Mouse (Mus musculus): ENCODE data around the gene Itgb3.

The Itgb3 gene

GRCm38 (mm10) chr11:104582630-104583364 is 25.0 kb upstream of the Itgb3 start:
- DNase-seq: no peak

GRCm38 (mm10) chr11:104585495-104585894 is 22.3 kb upstream of the Itgb3 start:
- no peak for DNase-seq

DNA sequence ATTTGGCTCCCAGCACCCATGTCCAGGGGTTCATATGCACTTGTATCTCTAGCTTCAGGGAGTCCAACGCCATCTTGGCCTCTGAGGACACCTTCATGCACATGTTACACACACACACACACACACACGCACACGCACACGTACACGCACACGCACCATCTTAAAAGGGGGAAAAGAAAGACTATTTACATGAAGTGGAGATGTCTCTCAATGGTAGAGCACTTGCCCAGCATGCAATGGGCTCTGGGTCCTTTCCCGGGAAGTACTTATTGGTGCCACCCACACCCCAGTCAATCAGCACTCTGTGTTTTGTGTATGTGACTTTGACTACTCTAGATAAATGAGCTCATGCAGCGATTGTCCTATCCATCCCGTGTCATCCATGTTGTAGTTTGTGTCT is 19.9 kb upstream of the Itgb3 start:
- no peak for DNase-seq

GRCm38 (mm10) chr11:104588513-104588912 is 19.3 kb upstream of the Itgb3 start:
- no peak for DNase-seq

GRCm38 (mm10) chr11:104589570-104589969 is 18.2 kb upstream of the Itgb3 start:
- no peak for DNase-seq

DNA sequence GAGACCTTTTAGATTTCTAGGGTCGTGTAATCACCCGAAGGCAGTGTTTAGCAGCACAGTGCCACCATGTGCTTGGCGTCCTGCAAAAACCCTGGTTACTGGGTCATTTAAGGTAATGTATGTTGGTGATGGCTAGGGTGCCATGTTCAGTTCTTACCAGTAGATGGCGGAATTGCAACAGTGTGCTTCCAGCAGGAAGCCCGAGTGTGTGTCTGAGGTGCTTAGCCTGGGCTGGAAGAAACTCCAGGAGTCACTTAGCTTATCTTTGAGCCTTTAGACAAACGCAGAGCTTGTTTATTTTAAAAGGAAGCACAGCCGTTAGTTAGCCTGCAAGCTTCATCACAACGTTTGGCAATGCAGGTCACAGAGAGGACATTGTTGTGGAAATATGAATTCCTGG is 17.7 kb upstream of the Itgb3 start:
- peak; percentile 81 to 90 for DNase-seq

GRCm38 (mm10) chr11:104592066-104592835 is 15.5 kb upstream of the Itgb3 start:
- no peak for DNase-seq

- no peak for DNase-seq
Observed at GRCm38 (mm10) chr11:104596365-104596764, 11.4 kb upstream of the Itgb3 start.

DNA sequence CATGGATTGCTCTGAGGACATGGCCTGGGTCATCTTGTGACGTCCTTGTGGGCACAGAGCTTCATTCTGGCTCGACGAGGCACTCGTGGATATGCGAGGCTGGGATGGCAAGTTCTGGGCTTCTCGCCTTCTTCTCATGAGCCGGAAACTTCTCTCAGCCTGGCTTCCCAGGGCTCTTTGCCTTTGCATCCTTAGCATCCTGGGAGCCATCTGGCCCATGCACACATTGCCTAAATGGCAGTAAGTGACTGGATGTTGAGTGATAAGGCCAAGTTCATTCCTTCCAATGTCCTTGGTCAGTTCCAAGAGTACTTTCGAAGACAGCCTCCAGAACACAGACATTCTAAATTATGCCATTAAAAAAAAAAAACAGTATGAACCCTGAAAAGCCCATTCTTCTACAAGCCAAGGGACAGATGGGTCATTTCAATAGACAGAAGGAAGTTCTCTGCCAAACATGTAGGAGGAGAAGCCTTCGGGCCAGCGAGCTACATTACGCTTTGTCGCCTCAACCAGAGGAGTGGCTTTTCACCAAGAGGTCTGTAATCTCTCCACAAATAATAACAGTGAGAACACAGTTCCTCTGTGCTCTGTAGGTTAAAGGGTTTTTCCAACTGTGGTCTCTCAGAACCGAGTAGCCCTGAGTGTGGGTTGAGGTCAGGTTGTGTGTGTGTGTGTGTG is 8.4 kb upstream of the Itgb3 start:
- DNase-seq: peak; percentile 44 to 52

GRCm38 (mm10) chr11:104600675-104601074 is 7.1 kb upstream of the Itgb3 start:
- no peak for DNase-seq

DNA sequence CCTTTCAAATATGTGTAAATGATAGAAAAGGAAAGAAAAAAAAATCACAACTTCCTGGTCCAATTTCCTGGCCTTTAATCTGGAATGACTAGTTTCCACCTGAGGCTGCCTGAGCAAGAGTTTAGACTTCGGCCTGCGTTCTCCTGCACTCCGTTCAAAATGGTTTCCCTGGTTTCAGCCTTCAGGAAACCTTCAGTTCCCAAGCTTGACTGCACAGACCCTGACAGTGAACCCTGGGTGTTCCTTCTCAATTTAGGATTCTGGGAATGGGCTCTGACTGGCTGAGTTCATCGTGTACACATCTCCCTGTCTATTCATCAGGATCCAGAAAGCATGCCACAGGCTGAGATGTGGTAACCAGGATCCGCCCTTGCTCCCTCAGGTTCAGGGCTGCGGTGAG is 3.6 kb upstream of the Itgb3 start:
- DNase-seq: no peak

DNA sequence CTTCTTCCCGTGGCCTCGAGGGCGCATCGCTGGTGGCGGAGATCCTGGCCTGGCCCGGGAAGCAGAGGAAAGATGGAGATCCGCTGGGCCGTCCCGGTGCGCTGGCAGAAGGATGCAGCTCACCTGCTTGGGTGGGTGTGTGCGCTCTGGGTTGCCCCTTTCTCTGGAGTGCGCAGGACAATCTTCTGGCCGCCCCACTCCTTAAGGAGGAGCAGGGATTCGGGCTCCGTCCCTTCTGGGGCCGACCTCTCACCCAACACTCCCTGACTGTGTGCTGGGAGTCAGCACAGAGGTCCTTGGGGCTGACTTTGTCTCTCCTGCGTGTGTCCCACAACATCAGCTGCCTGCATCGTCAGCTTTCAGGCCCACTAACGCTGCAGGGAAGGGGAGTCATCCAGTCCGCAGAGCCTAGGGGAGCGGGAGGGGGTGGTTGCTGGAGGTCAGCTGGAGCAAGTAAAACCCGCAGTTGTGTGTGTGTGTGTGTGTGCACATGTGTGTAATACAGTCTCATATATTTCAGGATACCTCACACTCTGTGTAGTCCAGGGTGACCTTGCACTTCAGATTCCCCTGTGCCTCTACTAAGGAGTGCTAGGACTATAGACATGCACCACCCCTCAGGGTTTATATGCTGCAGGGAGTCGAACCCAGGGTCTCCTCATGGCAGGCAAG is 585 bp downstream of the Itgb3 start:
- no peak for DNase-seq

GRCm38 (mm10) chr11:104609033-104609684 is 1.4 kb downstream of the Itgb3 start:
- no peak for DNase-seq

DNA sequence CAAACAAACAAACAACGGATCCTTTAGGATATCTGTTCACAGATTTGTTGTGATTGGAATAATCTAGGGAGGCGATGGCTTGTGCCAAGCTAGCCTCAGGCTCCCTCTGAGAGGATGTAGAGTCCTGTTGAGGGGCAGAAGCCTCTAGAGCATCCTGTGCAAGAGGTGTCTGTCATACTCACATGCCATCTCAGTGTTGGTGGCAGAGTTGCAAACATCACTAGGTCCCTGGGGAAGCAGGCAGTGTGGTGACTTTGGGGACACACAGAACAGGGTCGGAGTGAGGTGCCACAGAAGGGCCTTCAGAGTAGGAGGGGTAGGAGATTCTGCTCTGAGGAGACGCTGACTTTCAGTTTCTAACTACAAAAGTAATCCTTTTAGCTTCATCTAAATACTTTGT is 1.9 kb downstream of the Itgb3 start:
- peak; percentile 19 to 31 for DNase-seq

DNA sequence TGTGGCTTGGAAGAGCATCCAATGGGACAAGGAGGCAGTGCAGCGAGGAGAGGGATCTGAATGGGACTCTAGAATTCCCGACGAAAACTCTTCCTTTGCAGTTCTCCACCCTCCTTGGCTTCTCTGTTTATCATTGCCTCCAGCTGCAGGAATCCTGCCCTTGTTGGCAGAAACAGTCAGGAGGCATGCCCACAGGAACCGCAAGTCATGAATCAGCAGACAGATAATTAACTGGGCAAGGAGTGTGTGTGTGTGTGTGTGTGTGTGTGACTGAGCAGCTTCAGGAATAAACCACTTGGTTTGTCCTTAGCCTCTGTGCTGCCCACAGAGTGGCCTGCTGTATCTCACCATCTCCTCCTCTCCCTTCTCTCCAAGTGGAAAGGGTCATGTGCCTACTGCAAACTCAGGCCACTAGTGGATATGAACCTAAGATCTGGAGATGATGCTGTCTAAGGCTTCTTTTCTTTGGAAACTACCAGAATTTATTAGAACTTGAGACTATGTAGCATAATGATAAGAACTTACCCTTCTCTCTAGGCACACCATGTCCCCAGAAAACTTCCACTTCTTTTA is 3.9 kb downstream of the Itgb3 start:
- DNase-seq: no peak

DNA sequence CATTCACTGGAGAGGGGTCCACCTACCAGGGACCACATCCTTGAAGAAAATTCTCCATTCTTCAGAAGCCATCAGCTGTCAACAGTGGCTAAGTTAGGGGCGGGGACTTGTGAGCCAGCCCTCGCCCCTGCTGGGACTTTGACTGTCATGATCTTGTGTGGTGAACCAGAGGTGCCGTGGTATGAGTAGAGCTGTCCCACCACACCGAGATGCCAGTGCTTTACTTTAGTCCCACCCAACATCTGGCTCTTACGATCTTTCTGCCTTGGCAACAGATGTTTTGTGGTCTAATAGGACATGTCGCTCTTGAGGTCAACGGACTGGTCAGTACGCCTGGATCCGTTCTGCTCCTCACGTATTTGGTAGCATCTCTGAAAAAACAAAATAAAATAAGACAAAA is 5.8 kb downstream of the Itgb3 start:
- no peak for DNase-seq

DNA sequence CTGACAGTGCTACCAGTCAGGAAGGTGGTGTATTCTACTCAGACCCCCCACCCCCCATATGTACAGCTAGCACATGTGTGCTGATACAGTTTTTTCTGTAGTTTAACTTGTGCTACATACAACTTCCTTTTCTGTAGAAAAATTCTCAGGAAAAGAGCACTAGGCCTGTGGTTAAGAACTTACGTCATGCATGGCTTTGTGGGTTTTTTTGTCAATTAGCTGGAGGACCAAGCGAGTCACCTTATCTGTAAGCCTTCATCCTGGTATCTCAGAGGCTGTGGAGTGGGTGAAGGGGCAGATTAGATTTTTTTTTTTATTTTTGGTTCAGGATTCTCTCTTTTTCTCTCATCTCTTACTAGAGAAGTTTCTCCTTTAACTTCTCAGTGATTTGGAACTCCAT is 6.3 kb downstream of the Itgb3 start:
- no peak for DNase-seq

DNA sequence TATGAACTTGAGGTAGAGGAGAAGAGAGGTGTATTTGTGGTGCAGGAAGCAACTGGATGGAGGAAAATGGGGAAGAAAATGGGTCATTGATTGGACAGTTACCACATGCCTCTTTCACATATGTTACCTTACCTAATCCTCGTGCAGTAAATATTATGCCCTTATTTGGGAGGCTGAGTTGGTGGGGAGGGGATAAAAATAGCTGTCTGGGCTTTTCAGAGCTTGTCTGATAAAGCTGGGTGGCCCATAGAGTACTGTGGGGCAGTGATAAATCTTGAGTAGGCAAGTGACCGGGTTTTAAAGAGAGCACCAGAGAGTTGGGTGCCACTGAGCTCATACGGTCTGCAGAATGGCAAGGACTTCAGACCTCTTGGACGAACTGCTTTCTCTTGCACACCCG is 8.4 kb downstream of the Itgb3 start:
- DNase-seq: no peak

- DNase-seq: no peak
Observed at GRCm38 (mm10) chr11:104618638-104619076, 10.9 kb downstream of the Itgb3 start.

GRCm38 (mm10) chr11:104619084-104620022 is 11.6 kb downstream of the Itgb3 start:
- peak in 1 of 2 experiments; percentile 29 for DNase-seq

Data from cerebellum, postnatal 25 days (tissue).